Mouse (Mus musculus): Measurements from ENCODE around the gene Snx29.
"Not testable (repeated sequence)": the region's sequence is repeated elsewhere in the genome, so short reads cannot be mapped to it uniquely, and the experiment has no call there.

The Snx29 gene

GRCm38 (mm10) chr16:11408726-11409125 is 86.0 kb downstream of the Snx29 start:
- DNase-seq (ENCODE audit: low spot score): no peak

- no peak for DNase-seq (ENCODE audit: low spot score)
These were observed 91.9 kb downstream of the Snx29 start for GRCm38 (mm10) chr16:11414631-11415030.

GRCm38 (mm10) chr16:11418183-11418588 is 95.5 kb downstream of the Snx29 start:
- DNase-seq (ENCODE audit: low spot score): peak; percentile 32

- DNase-seq (ENCODE audit: low spot score): no peak
These were observed 97.8 kb downstream of the Snx29 start for GRCm38 (mm10) chr16:11420311-11421080.

GRCm38 (mm10) chr16:11422165-11422564 is 99.5 kb downstream of the Snx29 start:
- no peak for DNase-seq (ENCODE audit: low spot score)

- no peak for DNase-seq (ENCODE audit: low spot score)
These were observed 100.3 kb downstream of the Snx29 start for GRCm38 (mm10) chr16:11422889-11423610.

GRCm38 (mm10) chr16:11423611-11424297 is 101.0 kb downstream of the Snx29 start:
- DNase-seq (ENCODE audit: low spot score): peak; percentile 23

- no peak for DNase-seq (ENCODE audit: low spot score)
These were observed 101.9 kb downstream of the Snx29 start for GRCm38 (mm10) chr16:11424568-11425145.

- no peak for DNase-seq (ENCODE audit: low spot score)
These were observed 102.6 kb downstream of the Snx29 start for GRCm38 (mm10) chr16:11425279-11425678.

GRCm38 (mm10) chr16:11426810-11427537 is 104.3 kb downstream of the Snx29 start:
- no peak for DNase-seq (ENCODE audit: low spot score)

- DNase-seq (ENCODE audit: low spot score): no peak
These were observed 107.1 kb downstream of the Snx29 start for GRCm38 (mm10) chr16:11429784-11430183.

- DNase-seq (ENCODE audit: low spot score): no peak
These were observed 107.8 kb downstream of the Snx29 start for GRCm38 (mm10) chr16:11430520-11430919.

GRCm38 (mm10) chr16:11433779-11434178 is 111.1 kb downstream of the Snx29 start:
- no peak for DNase-seq (ENCODE audit: low spot score)

- DNase-seq (ENCODE audit: low spot score): no peak
These were observed 114.9 kb downstream of the Snx29 start for GRCm38 (mm10) chr16:11437641-11438040.

GRCm38 (mm10) chr16:11439417-11439816 is 116.7 kb downstream of the Snx29 start:
- DNase-seq (ENCODE audit: low spot score): no peak

- no peak for DNase-seq (ENCODE audit: low spot score)
These were observed 118.9 kb downstream of the Snx29 start for GRCm38 (mm10) chr16:11441616-11442015.

- DNase-seq (ENCODE audit: low spot score): no peak
These were observed 119.8 kb downstream of the Snx29 start for GRCm38 (mm10) chr16:11442534-11442933.

- no peak for DNase-seq (ENCODE audit: low spot score)
These were observed 121.9 kb downstream of the Snx29 start for GRCm38 (mm10) chr16:11444626-11445025.

- DNase-seq (ENCODE audit: low spot score): no peak
These were observed 124.3 kb downstream of the Snx29 start for GRCm38 (mm10) chr16:11446977-11447376.

- no peak for DNase-seq (ENCODE audit: low spot score)
These were observed 125.2 kb downstream of the Snx29 start for GRCm38 (mm10) chr16:11447905-11448304.

GRCm38 (mm10) chr16:11448696-11449095 is 126.0 kb downstream of the Snx29 start:
- not testable (repeated sequence) for DNase-seq (ENCODE audit: low spot score)

- DNase-seq (ENCODE audit: low spot score): no peak
These were observed 126.6 kb downstream of the Snx29 start for GRCm38 (mm10) chr16:11449344-11449743.

All from ovary, postnatal 36 days (tissue).